Mouse (Mus musculus) embryonic fibroblast, embryonic 13.5 days (primary cell): ENCODE data around the gene Fubp3. TPM values are rescaled to one million over a fixed set of nuclear protein-coding genes. Genes with fewer than 3 reads are reported as not detected.
A peak's percentile ranks its signal among the peaks of the same experiment; 100 is the strongest.
"Not testable (repeated sequence)": the region's sequence is repeated elsewhere in the genome, so short reads cannot be mapped to it uniquely, and the experiment has no call there.

Source experiments
- H3K27ac ChIP-seq: 2 replicates; pipeline ENCODE4 v1.5.1; 2012; ENCODE audit warnings: low read length, control low read depth, inconsistent platforms; ENCODE audit not compliant: insufficient read depth
- H3K4me1 ChIP-seq: 2 replicates; pipeline ENCODE4 v1.6.1; 2011; ENCODE audit warnings: low read length; ENCODE audit not compliant: control insufficient read depth, insufficient read depth
- H3K4me3 ChIP-seq: 2 replicates; pipeline ENCODE4 v1.5.1; 2011; ENCODE audit warnings: mild to moderate bottlenecking, control low read depth, low read length; ENCODE audit not compliant: insufficient read depth
- CTCF ChIP-seq: IDR thresholded peaks from 2 replicates; pipeline ENCODE4 v1.5.1; 2011; ENCODE audit warnings: mild to moderate bottlenecking, control low read depth, low read length, moderate library complexity, borderline replicate concordance; ENCODE audit not compliant: insufficient read depth
- POLR2A ChIP-seq: IDR thresholded peaks from 2 replicates; pipeline ENCODE4 v1.6.1; 2011; ENCODE audit warnings: low read depth, mild to moderate bottlenecking, control low read depth, low read length, moderate library complexity
- polyA plus RNA-seq: library from polyadenylated mRNA; stranded (reverse); fragments of >200 nt; gene quantifications from 2 replicates; pipeline ENCODE4 v1.2.4, GENCODE M21; 2011; ENCODE audit warnings: low read depth; ENCODE audit not compliant: missing spikeins, insufficient read length

Fubp3 gene
- polyA plus RNA-seq: 73.6 and 83.4 TPM in 2 replicates

DNA sequence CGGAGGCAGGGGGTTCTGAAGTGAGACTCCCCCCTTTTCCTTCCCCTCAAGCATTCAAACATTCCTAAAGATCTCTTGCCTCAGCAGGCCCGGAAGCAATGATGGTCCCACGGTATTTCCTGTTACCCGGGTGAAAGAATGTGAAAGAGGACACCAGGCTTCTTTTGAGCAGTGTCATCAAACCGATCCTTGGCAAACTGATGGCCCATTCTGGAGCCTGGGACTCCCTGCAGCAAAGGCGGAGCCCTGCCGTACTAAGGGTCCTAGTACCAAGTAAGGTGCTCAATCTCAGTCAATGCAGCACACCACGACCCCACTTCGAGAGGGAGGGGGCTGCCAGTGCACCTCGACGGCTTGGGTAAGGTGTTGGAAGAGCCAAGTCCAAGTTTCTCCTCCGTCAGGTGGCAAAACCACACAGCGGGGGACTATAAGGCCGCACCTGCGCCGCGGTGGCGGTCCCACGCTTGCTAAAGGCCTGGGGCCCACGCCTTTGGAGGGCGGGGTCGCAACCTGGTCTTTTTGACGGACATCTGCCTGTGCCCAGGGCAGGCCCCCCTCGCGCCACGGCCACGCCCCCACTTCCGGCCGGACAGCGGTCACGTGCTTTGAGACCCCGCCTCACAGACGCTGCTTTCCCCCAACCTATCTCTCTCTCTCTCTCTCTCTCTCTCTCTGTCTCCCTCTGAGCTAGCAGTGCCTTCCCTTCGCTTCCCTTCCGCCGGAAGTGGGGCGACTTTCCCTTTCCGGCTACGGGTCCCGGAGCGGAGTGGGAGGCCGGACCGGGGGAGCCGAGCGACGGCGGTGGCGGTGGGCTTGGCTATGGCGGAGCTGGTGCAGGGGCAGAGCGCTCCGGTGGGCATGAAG lies at the start of gene Fubp3:
Gene Fubp3 (plus strand): TSS at position 601 of the 864 bp plus-strand sequence.
- Histone ChIP-seq H3K4me3 (peak within 1 kb of the TSS; percentile 89), H3K4me1 (peaks cover 3% of the 10 kb centered on the region; the same call in 1 of the 2 replicates), H3K27ac (peak within 1 kb of the TSS; percentile 56)
- peak; percentile 67 for TF ChIP-seq POLR2A
- TF ChIP-seq CTCF: no peak

DNA sequence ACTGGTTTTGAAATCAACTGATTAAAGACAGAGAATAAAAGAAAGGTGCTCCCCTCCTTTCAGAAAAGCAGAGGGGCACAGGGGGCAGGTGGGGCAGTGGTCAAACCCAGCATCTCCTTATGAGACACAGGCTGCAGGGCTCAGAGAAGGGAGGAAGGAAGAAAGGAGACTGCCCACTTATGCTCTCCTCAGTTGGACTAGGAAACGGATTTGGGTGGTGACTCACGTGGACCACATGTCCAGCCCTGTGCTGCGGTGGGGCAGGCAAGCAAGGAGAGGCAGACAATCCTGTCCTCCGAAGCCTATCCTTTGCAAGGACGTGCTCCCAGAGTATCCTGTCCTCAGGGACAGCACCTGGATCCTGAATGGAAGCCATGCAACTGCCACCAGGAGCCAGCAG lies 47.8 kb upstream of the Fubp3 start:
- Histone ChIP-seq H3K4me3 (no peak overlapping the region), H3K27ac (no peak overlapping the region), H3K4me1 (no peaks in the 10 kb centered on the region)
- TF ChIP-seq POLR2A (no peak), CTCF (no peak)

DNA sequence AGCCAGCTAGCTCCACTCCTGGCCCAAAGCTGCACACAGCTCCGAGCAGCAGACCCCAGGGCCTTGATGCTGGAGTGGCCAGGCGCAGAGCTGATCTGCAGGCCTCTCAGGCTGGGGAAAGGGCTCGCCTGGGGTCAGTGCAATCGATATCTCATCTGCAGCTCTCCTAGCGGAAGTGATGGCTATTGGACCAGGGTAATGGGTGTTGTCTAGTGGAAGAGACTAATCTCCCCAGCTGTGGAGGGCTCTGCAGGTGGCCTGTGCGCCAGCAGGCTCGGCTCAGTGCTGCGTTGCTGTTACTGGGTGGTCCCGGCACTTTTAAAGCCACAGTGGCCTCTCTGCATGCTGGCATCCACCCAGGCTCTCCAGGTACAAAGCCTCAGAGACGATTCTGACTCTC lies 46.7 kb upstream of the Fubp3 start:
- Histone ChIP-seq H3K27ac (no peak overlapping the region), H3K4me1 (no peaks in the 10 kb centered on the region), H3K4me3 (no peak overlapping the region)
- TF ChIP-seq POLR2A (no peak), CTCF (no peak)

DNA sequence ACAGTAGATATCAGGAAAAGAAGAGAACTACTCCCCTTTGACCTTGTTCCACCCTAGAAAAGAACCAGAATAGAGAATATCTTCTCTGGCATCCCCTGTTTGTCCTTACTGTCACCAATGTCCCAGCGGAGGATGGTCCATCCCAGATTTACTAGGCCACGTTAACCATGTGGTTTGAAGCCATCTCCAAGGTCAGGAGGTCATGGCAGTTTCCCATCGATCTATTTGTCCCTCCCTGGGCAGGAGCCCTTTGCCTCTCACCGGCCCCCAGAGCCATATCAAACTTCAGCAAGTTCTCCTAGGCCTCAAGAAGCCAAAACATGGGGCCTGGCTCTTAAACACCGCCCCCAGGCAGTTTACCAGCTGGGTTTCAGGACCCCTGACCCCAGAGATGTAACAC lies 42.2 kb upstream of the Fubp3 start:
- H3K4me1 ChIP-seq: no peaks in the 10 kb centered on the region
- H3K4me3 ChIP-seq: no peak overlapping the region
- no peak overlapping the region for H3K27ac ChIP-seq
- TF ChIP-seq CTCF: no peak
- no peak for TF ChIP-seq POLR2A

DNA sequence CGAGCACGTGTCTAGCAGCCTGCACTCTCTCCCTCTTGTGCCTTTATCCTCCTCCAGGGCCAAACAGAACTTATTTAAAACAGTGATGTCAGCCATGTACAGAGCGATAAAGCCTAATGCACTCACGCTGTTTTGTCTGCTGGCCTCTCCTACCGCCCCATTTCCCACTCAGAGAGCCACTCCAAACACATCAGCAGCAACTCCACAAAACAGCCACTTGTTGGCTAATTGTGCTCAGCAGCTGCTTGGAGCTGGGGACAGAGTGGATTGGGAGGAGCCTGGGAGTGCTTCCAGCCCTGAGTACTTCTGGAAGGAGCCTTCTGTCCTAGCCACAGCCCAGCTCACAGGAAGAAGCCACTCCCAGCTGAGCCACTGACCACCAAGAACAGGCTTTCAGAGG lies 35.4 kb upstream of the Fubp3 start:
- TF ChIP-seq POLR2A (no peak), CTCF (no peak)
- Histone ChIP-seq H3K4me1 (no peaks in the 10 kb centered on the region), H3K27ac (no peak overlapping the region), H3K4me3 (no peak overlapping the region)

DNA sequence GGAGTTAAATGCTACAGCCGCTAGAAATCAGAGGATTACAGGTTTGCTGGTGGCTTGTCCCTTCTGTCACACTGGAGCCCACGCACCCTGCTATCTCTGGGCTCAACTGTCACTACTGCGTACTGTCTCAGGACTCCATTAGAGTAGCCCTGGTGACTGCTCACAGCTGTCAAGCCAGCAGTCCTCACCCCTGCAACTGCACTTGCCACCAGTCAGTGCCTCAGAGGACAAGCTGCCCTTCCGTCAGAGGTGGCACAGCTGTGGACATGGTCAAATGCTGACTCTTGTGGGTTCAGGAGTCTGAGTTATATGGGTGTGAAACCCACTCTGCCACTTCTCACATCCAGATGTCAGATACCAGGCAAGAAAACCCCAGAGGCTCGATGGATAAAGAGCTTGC lies 33.7 kb upstream of the Fubp3 start:
- no peaks in the 10 kb centered on the region for H3K4me1 ChIP-seq
- no peak overlapping the region for H3K4me3 ChIP-seq
- no peak for TF ChIP-seq POLR2A
- no peak for TF ChIP-seq CTCF
- H3K27ac ChIP-seq: no peak overlapping the region

DNA sequence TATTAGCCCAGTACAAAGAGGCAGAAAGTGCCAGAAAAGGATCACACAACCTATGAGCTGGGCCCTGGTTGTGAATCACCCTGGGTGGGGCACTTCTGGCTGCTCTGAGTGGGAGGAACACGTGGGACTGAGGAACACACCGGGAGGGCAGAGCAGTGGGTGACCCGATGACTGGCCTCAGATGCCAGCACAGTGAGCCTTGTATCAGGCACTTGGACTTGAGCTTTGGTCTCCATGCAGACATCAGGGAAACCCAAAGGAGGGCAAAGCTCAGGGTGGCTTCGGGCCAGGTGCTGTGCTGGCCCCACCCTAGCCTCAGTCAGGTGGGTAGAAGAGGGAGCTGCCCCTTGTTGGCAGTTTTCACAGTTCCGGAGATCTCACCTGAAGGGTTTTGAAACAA lies 30.9 kb upstream of the Fubp3 start:
- H3K4me1 ChIP-seq: no peaks in the 10 kb centered on the region
- TF ChIP-seq CTCF (no peak), POLR2A (no peak)
- H3K4me3 ChIP-seq: no peak overlapping the region
- no peak overlapping the region for H3K27ac ChIP-seq

DNA sequence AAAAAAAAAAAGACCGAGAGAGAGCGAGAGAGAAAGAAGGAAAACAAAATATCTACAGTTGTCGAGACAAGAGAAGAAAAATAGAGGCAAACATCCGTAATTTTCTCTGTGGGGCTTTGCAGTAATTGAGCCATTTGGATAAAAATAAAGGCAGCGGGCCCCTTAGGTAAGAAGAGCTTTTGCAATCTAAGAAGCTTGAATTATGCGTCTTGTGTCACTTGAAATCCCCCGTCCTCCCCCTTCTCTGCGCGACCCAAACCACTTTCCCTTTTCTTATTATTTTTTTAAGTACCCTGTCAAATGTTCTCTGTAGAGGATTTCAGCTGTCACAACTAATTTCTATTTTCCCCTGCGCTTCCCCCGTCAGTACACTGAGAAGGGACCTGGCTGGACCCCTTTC lies 24.7 kb upstream of the Fubp3 start:
- H3K4me3 ChIP-seq: no peak overlapping the region
- no peak overlapping the region for H3K27ac ChIP-seq
- H3K4me1 ChIP-seq: no peaks in the 10 kb centered on the region
- TF ChIP-seq CTCF (no peak), POLR2A (no peak)

DNA sequence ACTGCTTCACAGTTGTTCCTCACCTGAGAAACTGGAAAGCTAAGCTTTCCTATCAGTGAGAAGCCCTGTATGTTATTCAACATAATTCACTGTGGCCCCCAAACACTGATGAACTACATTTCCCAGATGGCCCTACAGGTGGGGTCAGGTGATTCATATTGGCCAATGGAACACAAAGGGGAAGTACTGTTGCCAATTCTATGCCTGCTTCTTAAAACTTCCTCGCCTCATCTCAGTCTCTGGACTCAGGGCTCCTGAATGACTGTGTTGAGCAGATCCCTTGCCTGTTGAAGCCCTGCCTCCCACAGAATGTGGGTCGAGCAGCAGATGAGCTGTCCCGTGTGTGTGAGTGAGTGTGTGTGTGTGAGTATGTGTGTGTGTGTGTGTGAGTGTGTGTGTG lies 21.9 kb upstream of the Fubp3 start:
- Histone ChIP-seq H3K27ac (no peak overlapping the region), H3K4me3 (no peak overlapping the region), H3K4me1 (no peaks in the 10 kb centered on the region)
- no peak for TF ChIP-seq POLR2A
- no peak for TF ChIP-seq CTCF

DNA sequence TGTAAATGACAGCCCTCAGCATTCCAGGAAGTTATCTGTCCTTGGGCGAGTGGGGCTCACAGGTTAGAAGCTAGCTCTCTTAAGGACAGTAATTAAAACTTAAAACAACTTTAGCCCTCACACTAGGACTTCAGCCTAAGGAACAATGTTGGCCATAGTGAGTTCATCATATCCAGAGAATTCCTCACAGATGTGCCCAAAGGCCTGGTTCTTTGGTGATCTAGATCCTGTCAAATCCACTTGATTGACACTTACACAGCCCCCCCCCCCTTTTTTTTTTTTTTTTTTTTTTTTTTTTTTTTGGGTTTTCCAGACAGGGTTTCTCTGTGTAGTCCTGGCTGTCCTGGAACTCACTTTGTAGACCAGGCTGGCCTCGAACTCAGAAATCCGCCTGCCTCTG lies 21.1 kb upstream of the Fubp3 start:
- H3K4me1 ChIP-seq, H3K27ac ChIP-seq, H3K4me3 ChIP-seq: not testable (repeated sequence)
